Mouse (Mus musculus): ENCODE results near the gene Cacng6. TPM values are rescaled to one million over a fixed set of nuclear protein-coding genes. Genes with fewer than 3 reads are reported as not detected.

Gene Cacng6
- polyA plus RNA-seq (2015; fragmentation: Nextera tagmentation; extraction: Ambion mirVana), result 0.28 and 0.30 TPM in 2 replicates

GRCm38 (mm10) chr7:3423895-3424294 is at the start of gene Cacng6:
Cacng6 (plus strand) TSS chr7:3424195.
- peaks cover 69% of the 10 kb centered on the region for H3K27me3 ChIP-seq
- H3K4me3 ChIP-seq (replicated peaks), result no peak within 1 kb of the TSS
- no peak within 1 kb of the TSS for H3K9ac ChIP-seq
- no peak for ATAC-seq (ENCODE audit: low read depth)
- H3K4me1 ChIP-seq (replicated peaks), result no peaks in the 10 kb centered on the region
- H3K27ac ChIP-seq, result no peak within 1 kb of the TSS
- H3K9me3 ChIP-seq (replicated peaks), result no peaks in the 10 kb centered on the region
- no peaks in the 10 kb centered on the region for H3K36me3 ChIP-seq
- 21% methylated on average over 4 of the region's 4 CpGs for WGBS (ENCODE audit: insufficient replicate concordance)
- DNase-seq, result no peak
- no peak within 1 kb of the TSS for H3K4me2 ChIP-seq

- 29% methylated on average over 4 of the region's 4 CpGs for WGBS (ENCODE audit: insufficient replicate concordance)
These were observed 47.2 kb upstream of the Cacng6 start for GRCm38 (mm10) chr7:3376831-3377230.

GRCm38 (mm10) chr7:3382123-3382522 is 41.9 kb upstream of the Cacng6 start:
- ATAC-seq (ENCODE audit: low read depth) (no peak), DNase-seq (no peak)
- Histone ChIP-seq H3K4me2 (no peak overlapping the region), H3K27me3 (no peaks in the 10 kb centered on the region), H3K4me3 (replicated peaks) (no peak overlapping the region), H3K36me3 (no peaks in the 10 kb centered on the region), H3K4me1 (replicated peaks) (no peaks in the 10 kb centered on the region), H3K9ac (no peak overlapping the region), H3K9me3 (replicated peaks) (no peaks in the 10 kb centered on the region), H3K27ac (no peak overlapping the region)
- 60% methylated on average over 9 of the region's 9 CpGs for WGBS (ENCODE audit: insufficient replicate concordance)

More at GRCm38 (mm10) chr7:3376831-3377230, 47.2 kb upstream of the Cacng6 start:
- Histone ChIP-seq H3K9me3 (replicated peaks) (no peaks in the 10 kb centered on the region), H3K9ac (no peak overlapping the region), H3K27me3 (no peaks in the 10 kb centered on the region), H3K36me3 (no peaks in the 10 kb centered on the region), H3K27ac (no peak overlapping the region), H3K4me2 (no peak overlapping the region), H3K4me3 (replicated peaks) (no peak overlapping the region), H3K4me1 (replicated peaks) (no peaks in the 10 kb centered on the region)
- no peak for ATAC-seq (ENCODE audit: low read depth)
- DNase-seq, result no peak

- WGBS (ENCODE audit: insufficient replicate concordance), result 58% methylated on average over 5 of the region's 5 CpGs
- no peak overlapping the region for H3K4me2 ChIP-seq
- no peak for ATAC-seq (ENCODE audit: low read depth)
- no peaks in the 10 kb centered on the region for H3K36me3 ChIP-seq
- H3K9me3 ChIP-seq (replicated peaks), result no peaks in the 10 kb centered on the region
- H3K27me3 ChIP-seq, result no peaks in the 10 kb centered on the region
- H3K4me3 ChIP-seq (replicated peaks), result no peak overlapping the region
- H3K27ac ChIP-seq, result no peak overlapping the region
- H3K4me1 ChIP-seq (replicated peaks), result no peaks in the 10 kb centered on the region
- no peak overlapping the region for H3K9ac ChIP-seq
- DNase-seq, result no peak
These were observed 39.1 kb upstream of the Cacng6 start for GRCm38 (mm10) chr7:3384807-3385319.

- ATAC-seq (ENCODE audit: low read depth), result no peak
- Histone ChIP-seq H3K9me3 (replicated peaks) (no peaks in the 10 kb centered on the region), H3K4me3 (replicated peaks) (no peak overlapping the region), H3K27me3 (no peaks in the 10 kb centered on the region; the same call in 1 of the 2 replicates), H3K27ac (no peak overlapping the region), H3K9ac (no peak overlapping the region), H3K4me1 (replicated peaks) (no peaks in the 10 kb centered on the region), H3K36me3 (no peaks in the 10 kb centered on the region), H3K4me2 (no peak overlapping the region)
- WGBS (ENCODE audit: insufficient replicate concordance), result 51% methylated on average over 6 of the region's 6 CpGs
- DNase-seq, result no peak
These were observed 37.8 kb upstream of the Cacng6 start for GRCm38 (mm10) chr7:3386036-3386730.

GRCm38 (mm10) chr7:3387761-3388160 is 36.2 kb upstream of the Cacng6 start:
- Histone ChIP-seq H3K27ac (no peak overlapping the region), H3K27me3 (peaks cover 3% of the 10 kb centered on the region; the same call in 1 of the 2 replicates), H3K4me3 (replicated peaks) (no peak overlapping the region), H3K36me3 (no peaks in the 10 kb centered on the region), H3K4me1 (replicated peaks) (no peaks in the 10 kb centered on the region), H3K4me2 (no peak overlapping the region), H3K9ac (no peak overlapping the region), H3K9me3 (replicated peaks) (no peaks in the 10 kb centered on the region)
- DNase-seq (no peak), ATAC-seq (ENCODE audit: low read depth) (no peak)
- WGBS (ENCODE audit: insufficient replicate concordance), result 79% methylated on average over 18 of the region's 18 CpGs

- Histone ChIP-seq H3K4me2 (no peak overlapping the region), H3K36me3 (no peaks in the 10 kb centered on the region), H3K27ac (no peak overlapping the region), H3K4me3 (replicated peaks) (no peak overlapping the region), H3K27me3 (peaks cover 3% of the 10 kb centered on the region; the same call in 1 of the 2 replicates), H3K9me3 (replicated peaks) (no peaks in the 10 kb centered on the region), H3K4me1 (replicated peaks) (no peaks in the 10 kb centered on the region), H3K9ac (no peak overlapping the region)
- 19% methylated on average over 6 of the region's 6 CpGs for WGBS (ENCODE audit: insufficient replicate concordance)
- DNase-seq (no peak), ATAC-seq (ENCODE audit: low read depth) (no peak)
These were observed 35.1 kb upstream of the Cacng6 start for GRCm38 (mm10) chr7:3388885-3389284.

GRCm38 (mm10) chr7:3389444-3390412 is 34.3 kb upstream of the Cacng6 start:
- no peak overlapping the region for H3K4me3 ChIP-seq (replicated peaks)

GRCm38 (mm10) chr7:3390413-3391080 is 33.4 kb upstream of the Cacng6 start, which contains the start of gene Cacng8:
Cacng8 (plus strand) TSS chr7:3390683.
- H3K27me3 ChIP-seq, result peaks cover 3% of the 10 kb centered on the region; the same call in 1 of the 2 replicates
- H3K4me3 ChIP-seq (replicated peaks), result no peak within 1 kb of the TSS
- H3K4me2 ChIP-seq, result no peak within 1 kb of the TSS
- no peak within 1 kb of the TSS for H3K9ac ChIP-seq
- DNase-seq, result no peak
- no peak for ATAC-seq (ENCODE audit: low read depth)
- H3K27ac ChIP-seq, result no peak within 1 kb of the TSS
- no peaks in the 10 kb centered on the region for H3K9me3 ChIP-seq (replicated peaks)
- 2% methylated on average over 7 of the region's 7 CpGs for WGBS (ENCODE audit: insufficient replicate concordance)
- no peaks in the 10 kb centered on the region for H3K36me3 ChIP-seq
- H3K4me1 ChIP-seq (replicated peaks), result no peaks in the 10 kb centered on the region

More at GRCm38 (mm10) chr7:3389444-3390412, 34.3 kb upstream of the Cacng6 start:
- 2% methylated on average over 15 of the region's 17 CpGs for WGBS (ENCODE audit: insufficient replicate concordance)
- Histone ChIP-seq H3K4me2 (no peak overlapping the region), H3K27ac (no peak overlapping the region), H3K9ac (no peak overlapping the region), H3K27me3 (peaks cover 3% of the 10 kb centered on the region; the same call in 1 of the 2 replicates), H3K9me3 (replicated peaks) (no peaks in the 10 kb centered on the region), H3K36me3 (no peaks in the 10 kb centered on the region), H3K4me1 (replicated peaks) (no peaks in the 10 kb centered on the region)
- no peak for DNase-seq
- ATAC-seq (ENCODE audit: low read depth), result no peak

- H3K9me3 ChIP-seq (replicated peaks), result no peaks in the 10 kb centered on the region
- WGBS (ENCODE audit: insufficient replicate concordance), result 8% methylated on average over 12 of the region's 12 CpGs
- no peak overlapping the region for H3K4me2 ChIP-seq
- H3K9ac ChIP-seq, result no peak overlapping the region
- no peaks in the 10 kb centered on the region for H3K4me1 ChIP-seq (replicated peaks)
- H3K27ac ChIP-seq, result no peak overlapping the region
- no peak for DNase-seq
- H3K36me3 ChIP-seq, result no peaks in the 10 kb centered on the region
- ATAC-seq (ENCODE audit: low read depth), result no peak
- H3K4me3 ChIP-seq (replicated peaks), result no peak overlapping the region
- H3K27me3 ChIP-seq, result peaks cover 3% of the 10 kb centered on the region; the same call in 1 of the 2 replicates
These were observed 32.9 kb upstream of the Cacng6 start for GRCm38 (mm10) chr7:3391081-3391451.

- no peak for DNase-seq
- H3K4me2 ChIP-seq, result no peak overlapping the region
- 24% methylated on average over 4 of the region's 4 CpGs for WGBS (ENCODE audit: insufficient replicate concordance)
These were observed 32.2 kb upstream of the Cacng6 start for GRCm38 (mm10) chr7:3391809-3392208.

More at GRCm38 (mm10) chr7:3391809-3392208, 32.2 kb upstream of the Cacng6 start:
- Histone ChIP-seq H3K4me1 (replicated peaks) (no peaks in the 10 kb centered on the region), H3K27me3 (peaks cover 3% of the 10 kb centered on the region; the same call in 1 of the 2 replicates), H3K9ac (no peak overlapping the region), H3K27ac (no peak overlapping the region), H3K9me3 (replicated peaks) (no peaks in the 10 kb centered on the region), H3K4me3 (replicated peaks) (no peak overlapping the region), H3K36me3 (no peaks in the 10 kb centered on the region)
- ATAC-seq (ENCODE audit: low read depth), result no peak

Measured in liver, embryonic 13.5 days (tissue).